Mouse (Mus musculus): ENCODE results near the gene Plekha4. TPM values are rescaled to one million over a fixed set of nuclear protein-coding genes. Genes with fewer than 3 reads are reported as not detected.

Gene Plekha4
- polyA plus RNA-seq, 1 experiment from 2014 or later = 0.64 TPM

DNA sequence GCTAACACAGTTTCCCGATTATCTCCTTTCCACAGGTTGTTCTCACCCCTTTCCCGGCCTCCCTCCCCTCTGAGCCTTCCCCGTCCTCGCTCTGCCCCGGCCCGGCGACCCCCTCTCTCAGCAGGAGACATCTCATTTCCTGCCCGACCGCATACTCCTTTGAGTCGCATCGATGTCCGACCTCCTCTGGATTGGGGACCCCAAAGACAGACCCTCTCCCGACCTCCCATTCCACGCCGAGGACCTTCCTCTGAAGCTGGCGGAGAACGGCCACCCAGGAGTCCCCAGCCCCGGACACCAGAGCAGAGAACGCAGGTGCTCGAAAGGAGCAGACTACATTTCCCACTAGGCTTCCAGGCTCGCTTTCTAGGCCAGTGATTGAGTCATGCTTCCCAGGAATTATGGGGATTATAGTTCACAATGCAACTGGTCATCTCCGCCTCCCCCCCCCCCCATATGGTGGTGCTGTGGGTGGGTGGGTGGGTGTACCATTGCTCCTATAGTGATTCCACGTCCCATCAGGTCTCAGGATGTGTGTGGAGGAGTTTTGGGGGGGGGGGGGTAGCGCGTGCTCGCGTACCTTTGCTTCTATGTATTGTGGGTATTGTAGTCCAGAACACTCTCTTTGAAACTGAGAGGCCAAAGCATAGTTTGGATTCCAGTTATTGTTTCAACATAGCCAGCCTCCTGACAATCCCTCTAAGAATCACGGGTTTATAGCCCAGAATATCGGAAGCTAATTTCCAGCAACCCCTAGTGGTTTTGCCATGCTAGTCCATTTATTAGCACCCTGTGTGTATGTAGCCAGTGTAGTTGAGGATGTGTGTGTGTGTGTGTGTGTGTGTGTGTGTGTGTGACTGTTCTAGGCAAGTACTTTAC lies 12.3 kb downstream of the Plekha4 start:
- H3K27ac ChIP-seq (replicated peaks; ENCODE audit: low read depth, low read length) = no peak overlapping the region
- 3% methylated on average over 29 of the region's 29 CpGs for WGBS
- peak; percentile 72 for ATAC-seq (ENCODE audit: insufficient number of reproducible peaks, low FRiP score, low TSS enrichment, low read depth)

DNA sequence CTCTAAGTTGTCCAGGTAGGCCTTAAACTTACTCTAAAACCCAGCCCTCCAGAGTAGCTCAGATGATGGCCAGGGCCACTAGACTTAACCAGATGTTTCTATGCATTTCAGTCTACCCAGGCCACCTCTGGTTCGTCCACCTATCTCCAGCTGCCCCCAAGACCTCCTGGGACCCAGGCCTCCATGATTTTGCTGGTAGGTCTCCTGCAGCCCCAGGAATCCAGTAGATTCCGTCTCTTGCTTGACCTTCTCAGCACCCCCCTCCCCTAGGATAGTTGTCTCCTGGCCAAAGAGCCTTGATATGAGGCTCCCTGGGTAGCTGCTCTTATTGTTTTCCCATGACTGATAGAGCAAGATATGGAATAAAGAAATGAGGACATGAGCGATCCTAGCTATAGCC lies 13.0 kb downstream of the Plekha4 start:
- H3K4me2 ChIP-seq (ENCODE audit: low read depth, severe bottlenecking) = no peak overlapping the region; the same call in 1 of the 2 replicates
- 80% methylated on average over 3 of the region's 3 CpGs for WGBS
- no peaks in the 10 kb centered on the region for H3K27me3 ChIP-seq (ENCODE audit: control insufficient read depth, insufficient read depth, low read length)
- no peak overlapping the region for H3K9ac ChIP-seq (ENCODE audit: low read length)
- DNase-seq (ENCODE audit: low spot score) = no peak
- H3K27ac ChIP-seq (replicated peaks; ENCODE audit: low read depth, low read length) = no peak overlapping the region
- H3K36me3 ChIP-seq (ENCODE audit: control insufficient read depth, insufficient read depth, low read length) = no peaks in the 10 kb centered on the region
- no peak overlapping the region for H3K4me3 ChIP-seq (ENCODE audit: low read depth, low read length)
- ATAC-seq (ENCODE audit: insufficient number of reproducible peaks, low FRiP score, low TSS enrichment, low read depth) = no peak
- H3K9me3 ChIP-seq (ENCODE audit: control insufficient read depth, low read length) = no peaks in the 10 kb centered on the region
- 0 out of 2 replicates have a peak, but pooled peaks cover 5% of the 10 kb centered on the region for H3K4me1 ChIP-seq (ENCODE audit: control insufficient read depth, insufficient read depth, low read length)

More for the DNA sequence above, 12.3 kb downstream of the Plekha4 start:
- no peaks in the 10 kb centered on the region for H3K9me3 ChIP-seq (ENCODE audit: control insufficient read depth, low read length)
- no peaks in the 10 kb centered on the region for H3K36me3 ChIP-seq (ENCODE audit: control insufficient read depth, insufficient read depth, low read length)
- 0 out of 2 replicates have a peak, but pooled peaks cover 5% of the 10 kb centered on the region for H3K4me1 ChIP-seq (ENCODE audit: control insufficient read depth, insufficient read depth, low read length)
- H3K9ac ChIP-seq (ENCODE audit: low read length) = peak overlapping the region; percentile 40
- peak overlapping the region; percentile 65 for H3K4me2 ChIP-seq (ENCODE audit: low read depth, severe bottlenecking)
- peak overlapping the region; percentile 38 for H3K4me3 ChIP-seq (ENCODE audit: low read depth, low read length)
- peak; percentile 74 for DNase-seq (ENCODE audit: low spot score)
- H3K27me3 ChIP-seq (ENCODE audit: control insufficient read depth, insufficient read depth, low read length) = no peaks in the 10 kb centered on the region

DNA sequence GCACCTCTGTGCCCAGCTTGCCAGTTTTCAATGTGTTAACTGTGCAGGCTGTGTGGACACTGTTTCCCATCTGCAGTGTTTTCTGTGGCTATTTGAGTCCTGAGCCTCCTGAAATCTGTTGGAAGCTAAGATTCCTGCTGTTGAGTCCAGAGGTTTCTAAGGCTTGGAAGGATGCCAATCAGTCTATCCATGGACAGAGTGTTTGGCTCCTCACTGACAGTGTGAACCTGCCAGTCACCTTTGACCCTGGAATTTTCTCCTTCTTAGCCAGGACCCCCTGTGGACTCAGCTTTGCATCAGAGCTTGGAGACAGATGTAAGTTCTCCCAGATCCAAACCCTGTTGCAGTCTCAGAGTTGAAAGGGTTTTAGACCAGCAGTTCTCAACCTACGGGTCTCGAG lies 14.1 kb downstream of the Plekha4 start:
- 0 out of 2 replicates have a peak, but pooled peaks cover 5% of the 10 kb centered on the region for H3K4me1 ChIP-seq (ENCODE audit: control insufficient read depth, insufficient read depth, low read length)
- DNase-seq (ENCODE audit: low spot score) (no peak), ATAC-seq (ENCODE audit: insufficient number of reproducible peaks, low FRiP score, low TSS enrichment, low read depth) (no peak)
- no peak overlapping the region for H3K4me3 ChIP-seq (ENCODE audit: low read depth, low read length)
- H3K27ac ChIP-seq (replicated peaks; ENCODE audit: low read depth, low read length) = no peak overlapping the region
- no peaks in the 10 kb centered on the region for H3K27me3 ChIP-seq (ENCODE audit: control insufficient read depth, insufficient read depth, low read length)
- no peak overlapping the region for H3K4me2 ChIP-seq (ENCODE audit: low read depth, severe bottlenecking)
- no peaks in the 10 kb centered on the region for H3K36me3 ChIP-seq (ENCODE audit: control insufficient read depth, insufficient read depth, low read length)
- 54% methylated on average over 2 of the region's 2 CpGs for WGBS
- H3K9ac ChIP-seq (ENCODE audit: low read length) = no peak overlapping the region
- H3K9me3 ChIP-seq (ENCODE audit: control insufficient read depth, low read length) = no peaks in the 10 kb centered on the region; the same call in 1 of the 2 replicates

DNA sequence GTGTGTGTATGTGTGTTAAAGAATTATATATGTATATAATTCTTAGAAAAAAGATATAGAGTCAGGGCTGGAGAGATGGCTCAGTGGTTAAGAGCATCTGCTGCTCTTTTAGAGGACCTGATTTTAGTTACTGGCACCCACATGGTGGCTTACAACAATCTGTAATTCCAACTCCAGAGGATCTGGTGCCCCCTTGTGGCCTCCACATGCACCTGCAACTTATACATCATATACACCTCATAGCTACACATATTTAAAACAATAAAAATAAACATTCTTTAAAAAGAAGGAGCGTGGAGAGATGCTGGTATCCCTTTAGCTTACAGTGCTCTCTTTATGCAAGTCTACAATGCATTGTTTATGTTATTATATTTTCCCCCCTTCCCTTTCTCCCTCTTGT lies 18.4 kb downstream of the Plekha4 start:
- H3K4me1 ChIP-seq (ENCODE audit: control insufficient read depth, insufficient read depth, low read length) = no peaks in the 10 kb centered on the region
- 83% methylated on average over 1 of the region's 1 CpGs for WGBS
- DNase-seq (ENCODE audit: low spot score) = no peak
- H3K27ac ChIP-seq (replicated peaks; ENCODE audit: low read depth, low read length) = no peak overlapping the region
- H3K9ac ChIP-seq (ENCODE audit: low read length) = no peak overlapping the region
- no peaks in the 10 kb centered on the region for H3K36me3 ChIP-seq (ENCODE audit: control insufficient read depth, insufficient read depth, low read length)
- H3K27me3 ChIP-seq (ENCODE audit: control insufficient read depth, insufficient read depth, low read length) = no peaks in the 10 kb centered on the region
- H3K9me3 ChIP-seq (ENCODE audit: control insufficient read depth, low read length) = no peaks in the 10 kb centered on the region; the same call in 1 of the 2 replicates
- H3K4me3 ChIP-seq (ENCODE audit: low read depth, low read length) = no peak overlapping the region
- no peak for ATAC-seq (ENCODE audit: insufficient number of reproducible peaks, low FRiP score, low TSS enrichment, low read depth)
- H3K4me2 ChIP-seq (ENCODE audit: low read depth, severe bottlenecking) = no peak overlapping the region

DNA sequence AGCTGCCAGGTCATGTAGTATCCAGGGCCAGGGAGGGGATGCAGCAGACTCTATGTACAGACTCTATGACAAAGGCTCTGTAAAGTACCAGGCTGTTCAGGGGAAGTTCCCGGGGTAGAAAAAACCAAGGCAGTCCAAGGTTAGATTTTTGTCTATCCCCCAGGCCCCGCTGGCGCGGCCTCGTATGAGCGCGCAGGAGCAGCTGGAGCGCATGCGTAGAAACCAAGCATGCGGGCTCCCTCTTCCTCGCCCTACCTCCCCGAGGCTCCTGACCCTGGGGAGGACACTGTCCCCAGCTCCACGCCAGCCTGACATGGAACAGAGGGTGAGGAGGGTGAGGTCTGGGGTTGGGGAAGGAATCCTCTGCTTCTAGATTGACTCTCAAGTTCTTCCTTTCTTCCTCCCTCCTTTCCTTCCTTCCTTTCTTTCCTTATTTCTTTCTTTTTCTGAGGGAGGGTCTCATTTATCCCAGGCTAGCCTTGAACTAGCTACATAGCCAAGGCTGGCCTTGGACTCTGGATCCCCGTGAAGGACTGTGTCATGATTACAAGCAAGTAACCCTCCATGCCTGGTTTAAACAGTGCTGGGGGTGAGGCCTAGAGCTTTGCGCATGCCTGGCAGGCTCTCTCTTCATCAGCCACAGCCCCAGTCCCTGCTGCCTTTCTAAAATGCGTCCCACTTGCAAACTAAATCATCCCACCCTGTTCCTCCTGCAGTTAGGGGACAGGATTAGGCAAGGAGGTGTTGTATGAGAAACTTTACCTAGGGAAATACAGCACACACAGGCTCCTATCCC lies 23.7 kb downstream of the Plekha4 start:
- Histone ChIP-seq H3K9me3 (ENCODE audit: control insufficient read depth, low read length) (no peaks in the 10 kb centered on the region), H3K9ac (ENCODE audit: low read length) (no peak overlapping the region), H3K27me3 (ENCODE audit: control insufficient read depth, insufficient read depth, low read length) (no peaks in the 10 kb centered on the region), H3K4me3 (ENCODE audit: low read depth, low read length) (no peak overlapping the region), H3K4me2 (ENCODE audit: low read depth, severe bottlenecking) (no peak overlapping the region), H3K36me3 (ENCODE audit: control insufficient read depth, insufficient read depth, low read length) (no peaks in the 10 kb centered on the region), H3K4me1 (ENCODE audit: control insufficient read depth, insufficient read depth, low read length) (0 out of 2 replicates have a peak, but pooled peaks cover 2% of the 10 kb centered on the region), H3K27ac (replicated peaks; ENCODE audit: low read depth, low read length) (no peak overlapping the region)
- ATAC-seq (ENCODE audit: insufficient number of reproducible peaks, low FRiP score, low TSS enrichment, low read depth) (no peak), DNase-seq (ENCODE audit: low spot score) (no peak)
- WGBS = 85% methylated on average over 16 of the region's 16 CpGs

DNA sequence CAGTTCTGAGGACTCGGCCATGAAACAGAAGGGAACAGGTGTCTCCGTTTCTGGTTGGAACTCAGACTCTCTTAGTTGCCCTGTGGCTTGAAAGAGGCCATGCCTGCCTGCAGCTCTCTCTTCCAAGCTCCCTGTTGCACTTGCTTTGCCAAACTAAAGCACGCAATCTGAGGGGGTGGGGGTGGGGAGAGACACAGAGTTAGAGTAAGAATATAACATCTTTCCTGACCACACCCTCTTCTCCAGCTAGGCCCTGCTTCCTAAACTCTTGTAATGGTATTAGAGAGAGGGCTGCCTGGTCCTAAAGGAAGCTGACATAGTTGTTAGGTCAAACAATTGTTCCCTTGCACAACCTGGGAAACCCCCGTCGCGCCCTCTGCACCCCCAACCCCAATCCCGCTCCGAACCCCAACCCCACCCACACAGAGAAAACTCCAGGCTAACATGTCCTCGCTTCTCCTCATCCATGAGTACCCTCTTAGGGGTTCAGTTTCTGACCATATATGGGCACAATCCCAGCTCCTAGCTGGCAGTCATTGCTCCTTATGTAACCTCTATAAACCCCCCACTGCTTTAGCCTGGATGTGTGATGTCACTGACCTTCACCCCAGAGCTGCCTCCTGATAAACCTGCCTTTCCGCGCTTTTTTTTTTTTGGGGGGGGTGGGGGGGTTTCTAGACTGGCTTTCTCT lies 24.8 kb downstream of the Plekha4 start:
- Histone ChIP-seq H3K4me3 (ENCODE audit: low read depth, low read length) (no peak overlapping the region), H3K36me3 (ENCODE audit: control insufficient read depth, insufficient read depth, low read length) (no peaks in the 10 kb centered on the region), H3K27me3 (ENCODE audit: control insufficient read depth, insufficient read depth, low read length) (no peaks in the 10 kb centered on the region), H3K9me3 (ENCODE audit: control insufficient read depth, low read length) (no peaks in the 10 kb centered on the region), H3K9ac (ENCODE audit: low read length) (no peak overlapping the region), H3K4me1 (ENCODE audit: control insufficient read depth, insufficient read depth, low read length) (0 out of 2 replicates have a peak, but pooled peaks cover 3% of the 10 kb centered on the region), H3K27ac (replicated peaks; ENCODE audit: low read depth, low read length) (no peak overlapping the region), H3K4me2 (ENCODE audit: low read depth, severe bottlenecking) (no peak overlapping the region)
- DNase-seq (ENCODE audit: low spot score) (no peak), ATAC-seq (ENCODE audit: insufficient number of reproducible peaks, low FRiP score, low TSS enrichment, low read depth) (no peak)
- WGBS = 68% methylated on average over 11 of the region's 11 CpGs

DNA sequence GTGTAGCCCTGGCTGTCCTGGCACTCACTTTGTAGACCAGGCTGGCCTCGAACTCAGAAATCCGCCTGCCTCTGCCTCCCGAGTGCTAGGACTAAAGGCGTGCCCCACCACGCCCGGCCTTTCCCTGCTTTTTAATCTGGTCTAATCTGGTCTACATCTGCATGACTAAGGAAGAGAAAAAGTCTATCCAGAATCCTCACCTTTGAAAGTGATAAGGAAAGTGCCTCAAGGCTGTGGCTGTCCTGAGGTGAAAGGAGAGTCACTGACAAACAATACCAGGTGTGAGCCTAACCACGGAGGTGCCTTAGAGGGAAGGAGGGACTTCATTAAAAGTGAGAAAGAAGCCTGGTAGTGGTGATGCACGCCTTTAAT lies 25.4 kb downstream of the Plekha4 start:
- no peak for ATAC-seq (ENCODE audit: insufficient number of reproducible peaks, low FRiP score, low TSS enrichment, low read depth)
- WGBS = 80% methylated on average over 8 of the region's 8 CpGs

DNA sequence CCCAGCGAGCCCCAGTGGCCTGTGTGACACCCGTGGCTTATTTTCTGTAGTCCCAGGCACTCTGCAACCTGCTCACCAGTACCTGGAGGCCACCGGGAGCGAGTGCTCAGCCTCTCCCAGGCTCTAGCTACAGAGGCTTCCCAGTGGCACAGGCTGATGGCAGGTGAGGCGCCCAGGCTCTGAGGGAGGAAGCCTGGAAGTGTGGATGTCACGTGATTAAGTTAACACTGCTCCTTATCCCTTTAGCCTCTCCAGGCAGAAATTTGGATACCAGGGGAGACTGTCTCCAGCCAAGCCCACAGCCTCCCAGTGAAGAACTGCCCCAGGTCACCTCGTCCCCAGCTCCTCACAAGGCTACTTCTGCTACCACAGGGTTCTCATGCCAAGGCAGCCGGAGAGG lies 27.4 kb downstream of the Plekha4 start:
- no peak for ATAC-seq (ENCODE audit: insufficient number of reproducible peaks, low FRiP score, low TSS enrichment, low read depth)
- Histone ChIP-seq H3K36me3 (ENCODE audit: control insufficient read depth, insufficient read depth, low read length) (no peaks in the 10 kb centered on the region), H3K4me3 (ENCODE audit: low read depth, low read length) (no peak overlapping the region), H3K4me2 (ENCODE audit: low read depth, severe bottlenecking) (no peak overlapping the region), H3K27ac (replicated peaks; ENCODE audit: low read depth, low read length) (no peak overlapping the region), H3K27me3 (ENCODE audit: control insufficient read depth, insufficient read depth, low read length) (no peaks in the 10 kb centered on the region), H3K9me3 (ENCODE audit: control insufficient read depth, low read length) (no peaks in the 10 kb centered on the region), H3K4me1 (ENCODE audit: control insufficient read depth, insufficient read depth, low read length) (0 out of 2 replicates have a peak, but pooled peaks cover 3% of the 10 kb centered on the region), H3K9ac (ENCODE audit: low read length) (no peak overlapping the region)
- WGBS = 67% methylated on average over 8 of the region's 8 CpGs
- DNase-seq (ENCODE audit: low spot score) = no peak

More for the DNA sequence above, 25.4 kb downstream of the Plekha4 start:
- no peak overlapping the region for H3K27ac ChIP-seq (replicated peaks; ENCODE audit: low read depth, low read length)
- no peaks in the 10 kb centered on the region for H3K36me3 ChIP-seq (ENCODE audit: control insufficient read depth, insufficient read depth, low read length)
- DNase-seq (ENCODE audit: low spot score) = no peak
- no peak overlapping the region for H3K9ac ChIP-seq (ENCODE audit: low read length)
- H3K27me3 ChIP-seq (ENCODE audit: control insufficient read depth, insufficient read depth, low read length) = no peaks in the 10 kb centered on the region
- H3K4me1 ChIP-seq (ENCODE audit: control insufficient read depth, insufficient read depth, low read length) = 0 out of 2 replicates have a peak, but pooled peaks cover 3% of the 10 kb centered on the region
- H3K9me3 ChIP-seq (ENCODE audit: control insufficient read depth, low read length) = no peaks in the 10 kb centered on the region
- H3K4me3 ChIP-seq (ENCODE audit: low read depth, low read length) = no peak overlapping the region
- no peak overlapping the region for H3K4me2 ChIP-seq (ENCODE audit: low read depth, severe bottlenecking)

All from limb, embryonic 11.5 days (tissue).